Mouse (Mus musculus): Measurements from ENCODE around the gene Aqp5.

Aqp5 gene

GRCm38 (mm10) chr15:99596056-99596687 lies 5.6 kb downstream of the Aqp5 start:
- peak; percentile 69 to 78 for DNase-seq (ENCODE audit: low spot score in 2 of 2)

DNA sequence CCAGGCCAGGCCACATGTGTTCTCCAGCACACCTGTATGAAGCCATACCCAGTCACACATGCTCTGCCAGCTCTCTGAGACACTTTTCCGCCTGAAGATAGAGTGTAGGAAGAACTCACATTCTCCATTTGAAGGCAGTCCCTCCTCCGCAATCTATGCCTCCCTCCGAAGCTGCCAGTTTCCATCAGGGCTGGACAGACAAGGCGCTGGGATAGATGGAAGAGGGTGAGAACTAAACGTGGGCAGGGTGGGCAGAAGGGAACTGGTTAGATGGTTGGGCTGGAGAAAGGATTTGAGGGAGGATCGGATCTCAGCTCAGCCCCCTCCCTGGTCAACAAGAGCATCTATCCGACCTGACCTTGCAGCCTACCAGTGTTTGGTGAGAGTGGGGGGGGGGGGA lies 6.3 kb downstream of the Aqp5 start:
- DNase-seq (ENCODE audit: low spot score in 2 of 2) = no peak

DNA sequence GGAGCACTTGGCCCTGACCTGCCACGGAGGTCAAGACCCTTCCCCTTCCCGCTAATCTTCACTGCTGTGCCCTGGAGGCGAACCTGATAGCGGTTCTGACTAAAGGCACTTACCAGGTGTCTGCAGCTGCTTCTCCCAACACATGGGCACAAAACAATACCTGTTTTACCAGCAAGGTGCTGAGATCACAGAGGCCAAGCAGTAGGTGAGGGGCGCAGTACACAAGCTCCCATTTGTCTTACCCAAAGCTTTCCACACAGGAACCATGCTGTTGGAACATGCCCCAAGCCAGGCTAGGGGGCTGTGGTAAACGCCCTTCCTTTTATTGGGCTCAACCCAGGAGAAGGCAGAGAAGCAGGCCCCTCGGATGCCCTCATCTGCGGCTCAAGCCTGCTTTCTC lies 7.0 kb downstream of the Aqp5 start:
- no peak for DNase-seq (ENCODE audit: low spot score in 2 of 2)

DNA sequence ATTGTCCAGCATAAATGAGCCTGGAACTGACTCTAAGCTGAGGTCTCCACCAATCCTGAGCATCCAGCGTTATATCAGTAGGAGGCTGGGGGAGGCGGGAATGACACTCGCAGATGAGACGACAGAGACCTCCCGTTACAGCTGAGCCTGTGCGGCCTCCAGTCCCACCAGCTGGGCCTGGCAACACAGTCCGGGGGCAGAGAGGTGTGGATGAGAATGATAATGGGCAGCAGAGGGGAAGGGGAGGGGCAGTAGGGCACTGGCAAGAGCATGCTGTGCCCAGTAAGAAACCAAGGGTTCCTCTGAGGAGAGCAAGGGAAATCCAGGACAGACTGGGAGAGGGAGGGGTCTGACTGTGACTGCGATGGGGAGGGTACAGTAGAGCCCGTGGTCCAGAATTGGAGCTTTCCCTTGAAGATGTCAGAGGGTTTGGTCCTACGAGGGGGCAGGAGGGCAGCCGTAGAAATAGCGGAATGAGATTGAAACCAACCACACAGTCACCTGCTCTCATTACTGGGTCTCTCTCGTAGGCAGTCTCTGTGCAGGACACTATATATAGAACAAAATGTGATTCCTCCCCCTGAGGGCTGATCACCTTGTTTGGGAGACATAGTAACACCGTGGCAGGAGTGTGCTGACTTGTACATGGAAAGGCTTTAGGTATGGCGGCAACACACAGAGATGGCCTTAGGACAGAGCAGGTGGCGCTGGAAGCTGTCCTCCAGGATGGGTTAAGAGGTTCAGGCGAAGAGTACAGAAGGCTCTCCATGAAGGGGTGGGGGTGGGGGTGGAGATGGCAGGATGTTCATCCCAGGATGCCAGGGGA lies 8.9 kb downstream of the Aqp5 start:
- DNase-seq (ENCODE audit: low spot score in 2 of 2) = no peak

DNA sequence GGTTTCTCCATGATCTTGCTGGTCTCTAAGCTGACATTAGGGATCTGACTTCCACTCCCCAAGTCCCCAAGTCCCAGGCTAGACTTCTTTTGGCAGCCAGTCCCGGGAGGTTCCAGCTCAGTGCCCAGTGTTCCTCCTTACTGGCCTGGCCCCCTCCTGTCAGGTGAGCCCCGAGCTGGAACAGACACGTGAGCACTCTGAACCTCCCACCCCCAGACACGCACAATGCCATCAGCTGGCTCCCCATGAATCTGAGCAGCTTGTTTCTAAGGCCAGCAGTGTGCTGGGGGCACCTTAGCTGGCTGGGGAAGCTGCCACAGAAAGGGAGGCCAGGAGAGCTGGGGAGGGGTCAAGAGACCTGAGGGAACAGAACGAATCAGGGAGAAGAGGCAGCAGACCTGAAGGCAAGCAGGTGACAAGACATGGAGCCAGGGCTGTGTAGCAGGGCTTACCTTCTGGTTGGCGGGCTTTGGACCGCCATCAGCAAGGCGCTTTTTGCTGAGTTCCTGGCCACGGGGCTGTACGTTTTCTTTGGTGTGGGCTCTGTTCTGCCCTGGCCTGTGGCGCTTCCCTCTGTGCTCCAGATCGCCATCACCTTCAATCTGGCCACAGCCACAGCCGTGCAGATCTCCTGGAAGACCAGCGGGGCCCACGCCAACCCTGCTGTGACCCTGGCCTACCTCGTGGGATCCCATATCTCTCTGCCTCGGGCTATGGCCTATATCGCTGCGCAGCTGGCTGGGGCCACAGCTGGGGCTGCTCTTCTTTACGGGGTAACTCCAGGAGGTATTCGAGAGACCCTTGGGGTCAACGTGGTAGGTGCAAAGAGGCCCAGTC lies 10.6 kb downstream of the Aqp5 start, which contains the start of gene Aqp6:
Gene Aqp6, plus strand, starts transcription at position 415 of the 837 bp plus-strand sequence.
- no peak for DNase-seq (ENCODE audit: low spot score in 2 of 2)

GRCm38 (mm10) chr15:99601823-99602120 lies 11.2 kb downstream of the Aqp5 start:
- no peak for DNase-seq (ENCODE audit: low spot score in 2 of 2)

GRCm38 (mm10) chr15:99602206-99602820 lies 11.7 kb downstream of the Aqp5 start:
- no peak for DNase-seq (ENCODE audit: low spot score in 2 of 2)

DNA sequence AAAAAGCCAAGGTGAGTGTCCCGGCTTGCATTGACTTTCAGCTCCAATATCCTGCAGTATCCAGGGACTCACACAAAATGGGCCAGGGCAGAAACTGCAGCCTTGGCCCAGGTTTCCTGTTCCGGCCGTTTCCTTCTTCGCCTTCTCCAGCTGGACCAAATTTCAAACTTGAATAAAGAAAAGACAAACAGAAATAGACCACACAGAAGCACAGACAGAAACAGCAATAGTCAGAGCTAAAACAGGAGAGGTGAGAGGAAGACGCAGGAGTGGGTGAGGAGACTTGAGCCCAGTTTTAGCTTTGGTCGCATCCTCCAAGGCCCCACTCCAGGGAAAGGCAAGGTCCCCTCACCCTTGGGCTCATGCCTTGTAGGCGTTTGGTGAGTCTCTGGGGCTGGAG lies 12.6 kb downstream of the Aqp5 start:
- no peak for DNase-seq (ENCODE audit: low spot score in 2 of 2)

- no peak for DNase-seq (ENCODE audit: low spot score in 2 of 2)
Observed at GRCm38 (mm10) chr15:99605595-99605994, 15.0 kb downstream of the Aqp5 start.

GRCm38 (mm10) chr15:99606515-99606914 lies 15.9 kb downstream of the Aqp5 start:
- no peak for DNase-seq (ENCODE audit: low spot score in 2 of 2)

DNA sequence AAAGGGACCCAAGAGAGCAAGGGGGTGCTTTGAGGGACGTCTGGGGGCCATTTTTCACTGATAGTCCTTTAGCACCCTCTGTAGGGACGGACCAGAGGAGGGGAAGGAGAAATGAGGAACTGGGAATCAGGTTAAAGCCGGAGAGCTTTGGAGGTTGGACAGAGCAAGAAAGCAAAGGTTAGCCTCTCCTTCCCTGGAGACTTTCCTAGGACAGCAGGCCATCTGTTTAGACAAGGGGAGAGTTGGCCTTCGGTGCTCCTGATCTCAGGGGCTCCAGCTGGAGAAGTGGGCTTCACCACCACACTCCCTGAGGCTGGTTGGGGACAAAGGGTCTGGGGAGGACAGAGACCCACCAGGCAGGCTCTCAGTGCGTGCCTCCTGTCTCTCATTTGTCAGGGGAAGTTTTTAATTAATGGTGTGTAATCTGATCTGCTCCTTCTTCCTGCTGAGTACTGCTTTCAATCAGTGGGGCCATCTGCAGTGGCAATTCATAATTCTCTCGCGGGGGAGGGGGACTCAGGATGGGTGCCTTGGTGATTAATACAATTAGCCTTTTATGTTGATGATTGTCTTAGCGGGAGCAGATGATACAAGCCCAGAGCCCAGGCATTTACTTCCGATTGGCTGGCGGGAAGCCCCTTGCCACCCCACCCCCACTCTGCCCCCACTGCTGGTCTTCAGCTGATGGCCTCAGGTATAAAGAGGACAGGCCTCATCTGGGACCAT lies 17.0 kb downstream of the Aqp5 start:
- no peak for DNase-seq (ENCODE audit: low spot score in 2 of 2)

- DNase-seq (ENCODE audit: low spot score in 2 of 2) = no peak
Observed at GRCm38 (mm10) chr15:99608382-99609125, 18.0 kb downstream of the Aqp5 start.

DNA sequence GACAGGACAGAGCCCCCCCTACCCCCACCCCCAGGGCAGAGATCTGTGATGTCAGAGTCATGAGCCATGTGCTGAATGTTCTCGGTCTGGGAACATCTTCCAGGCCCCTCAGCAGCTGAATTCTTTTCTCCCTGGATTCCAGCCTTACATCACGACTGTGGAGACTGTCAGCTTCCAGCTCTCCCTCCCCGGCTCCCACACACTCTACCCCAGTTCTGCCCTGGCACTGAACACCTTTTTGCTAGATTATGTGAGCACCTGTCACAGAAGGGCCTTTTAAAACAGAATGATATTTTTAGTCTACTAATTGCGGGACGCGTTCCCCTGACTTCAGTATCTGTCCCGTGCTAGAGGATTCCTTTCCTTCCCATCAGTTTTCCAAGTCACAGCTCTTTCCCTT lies 21.0 kb downstream of the Aqp5 start:
- no peak for DNase-seq (ENCODE audit: low spot score in 2 of 2)

DNA sequence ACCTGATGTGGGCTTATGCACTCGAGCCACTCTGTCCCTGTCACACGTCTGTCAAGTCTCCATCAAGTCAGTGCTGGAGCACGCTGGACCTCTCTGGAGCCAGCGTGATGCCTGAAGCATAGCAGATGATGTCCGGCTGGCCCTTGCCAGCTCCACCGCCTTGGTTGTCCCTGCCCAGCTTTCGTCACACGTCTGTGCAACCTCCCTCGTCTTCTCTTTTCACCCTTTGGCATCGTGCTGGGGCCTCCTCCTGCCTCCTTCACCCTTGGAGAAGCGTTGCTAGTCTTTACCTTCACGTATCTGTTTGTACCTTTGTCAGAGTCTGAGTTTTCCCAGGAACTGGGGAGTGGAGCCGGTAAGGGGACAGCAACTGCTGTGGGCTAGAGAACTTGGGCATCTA lies 23.7 kb downstream of the Aqp5 start:
- DNase-seq (ENCODE audit: low spot score in 2 of 2) = no peak

DNA sequence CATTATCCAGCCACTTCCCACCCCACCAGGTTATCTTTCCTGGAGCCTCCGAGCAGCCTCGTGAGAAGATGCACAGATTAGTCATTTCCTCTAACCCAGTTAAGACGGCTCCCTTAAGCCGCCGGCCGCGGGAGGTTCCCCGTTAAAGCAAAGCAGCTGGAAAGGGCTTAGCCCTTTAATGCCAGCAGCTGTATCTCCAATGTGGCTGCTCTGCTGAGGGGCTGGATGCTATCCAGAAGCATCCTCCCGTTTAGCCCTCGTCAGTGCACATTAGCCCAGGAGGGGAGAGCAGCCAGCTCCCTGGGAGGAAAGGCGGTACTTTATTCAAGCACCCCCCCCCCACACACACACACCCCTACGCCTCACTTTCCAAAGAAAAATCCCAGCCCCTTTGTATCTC lies 24.2 kb downstream of the Aqp5 start:
- DNase-seq (ENCODE audit: low spot score in 2 of 2) = peak; percentile 23 to 48

DNA sequence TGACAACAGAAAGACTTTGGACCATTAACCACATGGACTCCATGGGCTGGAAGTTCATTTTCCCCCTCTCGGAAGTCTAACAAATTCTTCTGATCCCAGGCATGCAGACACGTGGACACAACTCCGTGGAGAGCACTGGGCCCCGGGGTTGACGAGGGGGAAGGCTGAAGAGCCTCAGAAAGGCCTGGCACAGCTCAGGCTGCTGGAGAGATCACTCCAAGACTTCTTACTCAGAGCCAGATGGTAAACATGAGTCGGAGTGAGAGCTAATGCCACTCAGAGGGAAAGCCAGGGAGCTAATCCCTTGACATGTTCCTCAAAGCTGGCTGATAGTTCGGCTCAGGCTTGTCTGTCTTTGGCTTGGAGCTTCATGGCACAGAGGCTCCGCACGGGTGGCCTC lies 24.7 kb downstream of the Aqp5 start:
- no peak for DNase-seq (ENCODE audit: low spot score in 2 of 2)

GRCm38 (mm10) chr15:99618595-99618994 lies 28.0 kb downstream of the Aqp5 start:
- DNase-seq (ENCODE audit: low spot score in 2 of 2) = no peak

GRCm38 (mm10) chr15:99619821-99620220 lies 29.2 kb downstream of the Aqp5 start:
- DNase-seq (ENCODE audit: low spot score in 2 of 2) = no peak

- DNase-seq (ENCODE audit: low spot score in 2 of 2) = no peak
Observed at GRCm38 (mm10) chr15:99622063-99622462, 31.5 kb downstream of the Aqp5 start.

DNA sequence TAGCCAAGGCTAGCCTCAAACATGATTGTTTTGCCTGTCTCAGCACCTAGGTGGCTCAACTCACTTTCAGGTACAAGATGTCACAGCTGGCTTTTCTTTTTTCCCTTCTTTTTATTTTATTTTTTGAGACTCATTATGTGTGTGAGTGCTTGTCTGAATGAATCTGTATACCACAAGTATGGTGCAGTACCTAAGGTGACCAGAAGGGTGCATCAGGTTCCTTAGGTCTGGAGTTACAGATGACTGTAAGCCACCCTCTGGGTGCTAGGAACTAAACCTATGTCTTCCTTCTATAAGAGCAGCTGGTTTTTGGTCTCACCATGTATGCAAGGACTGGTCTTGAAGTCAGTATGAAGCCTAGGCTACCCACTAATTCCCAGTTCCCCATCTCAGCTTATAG lies 41.0 kb downstream of the Aqp5 start:
- DNase-seq (ENCODE audit: low spot score in 2 of 2) = no peak

- no peak for DNase-seq (ENCODE audit: low spot score in 2 of 2)
Observed at GRCm38 (mm10) chr15:99634702-99635101, 44.1 kb downstream of the Aqp5 start.
